Mouse (Mus musculus): ENCODE measurements around the gene Mrps35. TPM values are rescaled to one million over a fixed set of nuclear protein-coding genes. Genes with fewer than 3 reads are reported as not detected.

Gene Mrps35
- polyA plus RNA-seq, 1 experiment: 44.9 TPM

DNA sequence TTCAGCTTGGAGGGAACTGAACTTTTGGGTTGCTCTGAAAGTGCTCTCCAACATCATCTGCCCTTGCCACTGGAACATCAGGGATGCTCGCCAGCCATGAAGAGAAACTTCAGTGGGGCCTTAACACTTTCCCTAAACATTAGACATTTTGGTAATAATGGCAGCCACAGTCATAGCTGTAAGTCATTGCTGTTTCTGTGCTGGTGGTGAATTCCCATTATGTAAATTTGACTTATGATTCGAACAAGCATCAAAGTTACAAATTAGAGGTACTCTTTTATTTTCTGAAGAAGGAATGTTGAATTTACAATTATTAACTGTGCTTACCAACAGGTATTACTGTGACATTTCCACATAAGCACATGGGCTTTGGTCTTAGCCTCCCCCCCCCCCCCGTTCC lies 75.6 kb downstream of the Mrps35 start:
- Histone ChIP-seq H3K4me3 (no peak overlapping the region), H3K36me3 (ENCODE audit: control insufficient read depth, insufficient read depth) (no peaks in the 10 kb centered on the region), H3K4me2 (ENCODE audit: low read depth) (no peak overlapping the region), H3K27me3 (ENCODE audit: control insufficient read depth, insufficient read depth, insufficient read length) (no peaks in the 10 kb centered on the region), H3K79me2 (ENCODE audit: control insufficient read depth, insufficient read depth) (no peaks in the 10 kb centered on the region), H3ac (ENCODE audit: control insufficient read depth, insufficient read length) (no peak overlapping the region)
- TF ChIP-seq USF1 (IDR thresholded peaks at IDR 0.05; ENCODE audit: low read depth) (no peak), POLR2A (IDR thresholded peaks at IDR 0.05; ENCODE audit: insufficient read length, low read depth) (no peak), MYOD1 (IDR thresholded peaks at IDR 0.05; ENCODE audit: control insufficient read depth in 1 of 3, insufficient read length in 2 of 3, low read depth in 2 of 3) (no peak)

GRCm38 (mm10) chr6:147121320-147121719 lies 78.8 kb downstream of the Mrps35 start:
- H3K36me3 ChIP-seq (ENCODE audit: control insufficient read depth, insufficient read depth): no peaks in the 10 kb centered on the region
- H3ac ChIP-seq (ENCODE audit: control insufficient read depth, insufficient read length): no peak overlapping the region
- H3K4me2 ChIP-seq (ENCODE audit: low read depth): no peak overlapping the region
- H3K4me3 ChIP-seq: no peak overlapping the region
- no peaks in the 10 kb centered on the region for H3K27me3 ChIP-seq (ENCODE audit: control insufficient read depth, insufficient read depth, insufficient read length)
- TF ChIP-seq MYOG (IDR thresholded peaks at IDR 0.05; ENCODE audit: control insufficient read depth in 1 of 3, insufficient read depth in 1 of 3, insufficient read length in 2 of 3, low read depth in 2 of 3): no peak
- no peak for TF ChIP-seq CEBPB (IDR thresholded peaks at IDR 0.05; ENCODE audit: insufficient read depth, poor library complexity, severe bottlenecking)
- H3K79me2 ChIP-seq (ENCODE audit: control insufficient read depth, insufficient read depth): no peaks in the 10 kb centered on the region

Other genes with a start within 250 kb of the Mrps35 start
- 0.52 TPM for gene Arntl2, start 246.7 kb upstream of the Mrps35 start, polyA plus RNA-seq (2012; fragmentation: generic; extraction: Trizol)
- not detected for gene Smco2, start 192.7 kb upstream of the Mrps35 start, polyA plus RNA-seq (2012; fragmentation: generic; extraction: Trizol)
- gene Ppfibp1, start 154.3 kb upstream of the Mrps35 start, polyA plus RNA-seq (2012; fragmentation: generic; extraction: Trizol): 79.3 TPM
- 0.02 TPM for gene 1700034J05Rik, start 88.3 kb upstream of the Mrps35 start, polyA plus RNA-seq (2012; fragmentation: generic; extraction: Trizol)
- gene Rep15, start 10.2 kb upstream of the Mrps35 start, polyA plus RNA-seq (2012; fragmentation: generic; extraction: Trizol): 0.90 TPM
- gene Mansc4, start 44.3 kb downstream of the Mrps35 start, polyA plus RNA-seq (2012; fragmentation: generic; extraction: Trizol): 0.10 TPM
- 2.2 TPM for gene Klhl42, start 48.6 kb downstream of the Mrps35 start, polyA plus RNA-seq (2012; fragmentation: generic; extraction: Trizol)
- 0.18 TPM for gene Pthlh, start 221.4 kb downstream of the Mrps35 start, polyA plus RNA-seq (2012; fragmentation: generic; extraction: Trizol)